Mouse (Mus musculus): ENCODE data around the gene Nudt8. TPM values are rescaled to one million over a fixed set of nuclear protein-coding genes. Genes with fewer than 3 reads are reported as not detected.
"Not testable (repeated sequence)": the region's sequence is repeated elsewhere in the genome, so short reads cannot be mapped to it uniquely, and the experiment has no call there.

The Nudt8 gene
- total RNA-seq, 4 experiments from 2014 or later: 7.7 to 9.4 (median 8.7) TPM

GRCm38 (mm10) chr19:4049069-4049468, 48.7 kb downstream of the Nudt8 start:
- DNase-seq (ENCODE audit: low spot score in 2 of 2): not testable (repeated sequence)

DNA sequence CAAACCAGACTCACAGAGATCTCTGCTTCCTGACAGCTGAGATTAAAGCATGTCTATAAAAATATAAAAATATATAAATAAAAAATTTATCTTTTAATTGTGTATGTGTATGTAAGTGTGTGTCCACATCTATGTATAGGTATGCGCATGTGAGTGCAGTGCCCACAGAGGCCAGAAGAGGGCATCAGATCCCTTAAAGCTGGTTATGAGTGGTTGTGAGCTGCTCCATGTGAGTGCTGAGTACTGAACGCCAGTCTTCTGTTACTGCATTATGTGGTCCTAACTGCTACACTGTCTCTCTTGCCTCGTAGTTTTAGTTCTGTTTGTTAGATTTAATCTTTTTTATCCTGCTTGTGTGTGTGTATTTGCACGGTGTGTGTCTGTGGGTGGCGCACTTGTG, 50.6 kb downstream of the Nudt8 start:
- DNase-seq (ENCODE audit: low spot score in 2 of 2): no peak

Other genes starting within 250 kb of the Nudt8 start
- gene Kmt5b, start 233.2 kb upstream of the Nudt8 start, total RNA-seq (2022): 10 to 100 TPM; 51.5 to 62.6 (median 60.4) TPM
- 100 to 1,000 TPM in 2 of 4 experiments, 10 to 100 TPM in 2; 77.7 to 128 (median 104) TPM for gene Chka, start 148.8 kb upstream of the Nudt8 start, total RNA-seq (2022)
- 10 to 100 TPM; 19.4 to 39.9 (median 30.6) TPM for gene Tcirg1, start 93.4 kb upstream of the Nudt8 start, total RNA-seq (2022)
- gene Ndufs8, start 87.8 kb upstream of the Nudt8 start, total RNA-seq (2022): 100 to 1,000 TPM; 114 to 145 (median 126) TPM
- 1 to 10 TPM; 3.5 to 7.6 (median 5.5) TPM for gene Aldh3b1, start 70.8 kb upstream of the Nudt8 start, total RNA-seq (2022)
- gene Unc93b1, start 65.4 kb upstream of the Nudt8 start, total RNA-seq (2022): 10 to 100 TPM; 12.1 to 49.4 (median 31.1) TPM
- not detected for gene Aldh3b3, start 41.9 kb upstream of the Nudt8 start, total RNA-seq (2022)
- gene Aldh3b2, start 28.3 kb upstream of the Nudt8 start, total RNA-seq (2022): 1 to 10 TPM in 2 of 4 experiments, under 1 TPM in 2; 0.47 to 1.3 (median 0.90) TPM
- gene Acy3, start 14.0 kb upstream of the Nudt8 start, total RNA-seq (2022): 1 to 10 TPM; 1.5 to 2.7 (median 1.7) TPM
- not detected for gene Tbx10, start 7.8 kb upstream of the Nudt8 start, total RNA-seq (2022)
- 1 to 10 TPM in 3 of 4 experiments, under 1 TPM in 1; 0.86 to 2.4 (median 1.7) TPM for gene Gm49405, start within 50 bp of the Nudt8 start, total RNA-seq (2022)
- gene Doc2g, start 2.7 kb downstream of the Nudt8 start, total RNA-seq (2022): 1 to 10 TPM; 1.6 to 3.5 (median 3.0) TPM
- gene Ndufv1, start 12.2 kb downstream of the Nudt8 start, total RNA-seq (2022): 100 to 1,000 TPM; 246 to 277 (median 263) TPM
- 100 to 1,000 TPM; 395 to 468 (median 434) TPM for gene Gstp1, start 37.4 kb downstream of the Nudt8 start, total RNA-seq (2022)
- 10 to 100 TPM; 44.8 to 75.0 (median 48.9) TPM for gene Gstp2, start 45.4 kb downstream of the Nudt8 start, total RNA-seq (2022)
- not detected for gene Gstp3, start 59.0 kb downstream of the Nudt8 start, total RNA-seq (2022)
- not detected for gene Cabp2, start 81.0 kb downstream of the Nudt8 start, total RNA-seq (2022)
- 10 to 100 TPM; 27.6 to 38.9 (median 31.5) TPM for gene Cdk2ap2, start 96.6 kb downstream of the Nudt8 start, total RNA-seq (2022)
- 100 to 1,000 TPM; 180 to 200 (median 193) TPM for gene Pitpnm1, start 99.4 kb downstream of the Nudt8 start, total RNA-seq (2022)
- gene Aip, start 125.3 kb downstream of the Nudt8 start, total RNA-seq (2022): 100 to 1,000 TPM; 117 to 127 (median 123) TPM
- under 1 TPM in 1 of 4 experiments, not detected in 3; 0.07 TPM for gene Gpr152, start 139.2 kb downstream of the Nudt8 start, total RNA-seq (2022)
- under 1 TPM in 1 of 4 experiments, not detected in 3; 0.68 TPM for gene Cabp4, start 143.5 kb downstream of the Nudt8 start, total RNA-seq (2022)
- gene Coro1b, start 148.0 kb downstream of the Nudt8 start, total RNA-seq (2022): 10 to 100 TPM; 83.8 to 99.0 (median 98.2) TPM
- 1 to 10 TPM; 1.3 to 4.4 (median 1.6) TPM for gene Ptprcap, start 153.0 kb downstream of the Nudt8 start, total RNA-seq (2022)
- 10 to 100 TPM; 30.1 to 44.3 (median 41.1) TPM for gene Rps6kb2, start 162.8 kb downstream of the Nudt8 start, total RNA-seq (2022)
- 10 to 100 TPM in 1 of 4 experiments, 1 to 10 TPM in 3; 6.3 to 10.1 (median 8.9) TPM for gene Carns1, start 174.9 kb downstream of the Nudt8 start, total RNA-seq (2022)
- gene Tbc1d10c, start 190.7 kb downstream of the Nudt8 start, total RNA-seq (2022): 1 to 10 TPM in 3 of 4 experiments, under 1 TPM in 1; 0.66 to 2.0 (median 1.4) TPM
- 100 to 1,000 TPM; 255 to 271 (median 266) TPM for gene Ppp1ca, start 191.5 kb downstream of the Nudt8 start, total RNA-seq (2022)
- gene Rad9a, start 201.1 kb downstream of the Nudt8 start, total RNA-seq (2022): 10 to 100 TPM in 2 of 4 experiments, 1 to 10 TPM in 2; 8.7 to 11.6 (median 9.7) TPM
- gene Clcf1, start 213.7 kb downstream of the Nudt8 start, total RNA-seq (2022): 1 to 10 TPM in 3 of 4 experiments, under 1 TPM in 1; 0.70 to 3.3 (median 1.9) TPM
- not detected for gene AC109138.7, start 213.8 kb downstream of the Nudt8 start, total RNA-seq (2022)
- 10 to 100 TPM; 13.3 to 25.1 (median 18.5) TPM for gene Pold4, start 231.3 kb downstream of the Nudt8 start, total RNA-seq (2022)